Mouse (Mus musculus) T-helper 1 cell (primary cell): ENCODE data around the gene Hk1.

Experiments
- in situ Hi-C: fragments of 300-600 bp; cut with MboI, MseI; formaldehyde crosslinking; loops from one replicate; pipeline ENCODE4 v1.15.1; 2025; ENCODE audit warnings: high pct_unique_total_duplicates

The Hk1 gene

DNA sequence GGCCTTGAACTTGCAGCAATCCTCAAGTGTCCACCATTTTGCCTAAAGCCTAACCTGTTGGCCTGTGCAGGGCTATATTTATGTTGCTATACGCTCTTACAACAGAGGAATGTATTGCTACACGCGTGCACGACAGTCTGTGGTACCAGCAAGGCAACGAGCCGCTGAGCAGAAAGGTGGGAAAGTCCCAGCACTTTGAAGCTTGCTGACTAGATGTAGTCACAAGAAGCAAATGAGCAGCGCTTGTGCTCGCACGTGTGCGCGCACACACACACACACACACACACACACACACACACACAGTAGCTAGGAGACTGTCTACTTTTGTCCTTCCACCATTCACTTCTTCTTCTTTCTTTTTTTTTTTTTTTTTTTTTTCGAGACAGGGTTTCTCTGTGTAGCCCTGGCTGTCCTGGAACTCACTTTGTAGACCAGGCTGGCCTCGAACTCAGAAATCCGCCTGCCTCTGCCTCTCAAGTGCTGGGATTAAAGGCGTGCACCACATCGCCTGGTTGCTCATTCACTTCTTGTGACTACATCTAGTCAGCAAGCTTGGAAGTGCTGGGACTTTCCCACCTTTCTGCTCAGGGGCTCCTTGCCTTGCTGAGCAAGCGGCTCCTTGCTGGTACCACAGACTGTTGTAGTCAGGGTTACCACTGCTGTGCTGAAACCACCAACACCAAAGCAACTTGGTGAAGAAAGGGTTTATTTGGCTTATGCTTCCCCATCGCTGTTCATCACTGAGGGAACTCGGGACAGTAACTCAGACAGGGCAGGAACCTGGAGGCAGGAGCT lies 102.0 kb downstream of the Hk1 start:
- in situ Hi-C loops: no loop called here

DNA sequence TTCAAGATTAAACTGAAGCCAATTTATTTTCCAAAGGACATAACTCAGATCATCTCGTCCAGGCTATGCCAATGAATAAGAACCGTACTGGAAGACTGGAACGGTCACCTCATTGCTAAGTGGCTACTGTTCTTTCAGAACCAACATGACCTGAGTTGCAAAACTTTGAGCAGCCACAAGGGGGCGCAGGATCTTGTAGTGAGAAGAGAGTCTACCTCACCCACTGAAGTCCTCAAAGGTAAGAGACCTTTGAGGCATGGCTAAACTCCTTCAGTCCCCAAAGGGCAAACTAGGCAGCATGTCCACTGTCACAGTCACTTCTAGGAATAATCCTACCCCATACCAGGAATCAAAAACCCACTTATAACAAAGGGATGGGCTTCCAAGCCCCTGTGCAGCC lies 104.5 kb downstream of the Hk1 start:
- in situ Hi-C loops: no loop called here

DNA sequence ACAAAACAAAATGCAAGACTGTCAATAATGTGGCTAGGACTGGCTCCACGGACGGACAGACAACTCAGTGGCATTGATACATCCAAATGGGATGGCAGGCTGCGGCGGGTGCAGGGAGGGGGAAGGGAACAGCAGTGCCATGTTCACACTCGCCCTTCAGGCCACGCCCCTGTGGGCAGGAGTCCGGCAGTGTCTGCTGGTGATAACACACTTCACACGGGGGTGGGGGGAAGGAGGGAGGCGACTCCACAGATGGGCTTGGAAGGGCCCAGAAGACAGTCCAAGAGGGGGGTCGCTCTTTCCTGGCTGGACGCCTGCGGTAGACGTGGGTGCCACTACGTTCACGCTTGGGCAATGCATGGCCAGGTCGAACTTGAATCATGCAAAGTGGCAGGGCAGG lies 110.4 kb downstream of the Hk1 start:
- in situ Hi-C loops: loop anchor here (10.0 kb wide), 1 partner anchor 286 kb away; no protein-coding TSS in a partner anchor

DNA sequence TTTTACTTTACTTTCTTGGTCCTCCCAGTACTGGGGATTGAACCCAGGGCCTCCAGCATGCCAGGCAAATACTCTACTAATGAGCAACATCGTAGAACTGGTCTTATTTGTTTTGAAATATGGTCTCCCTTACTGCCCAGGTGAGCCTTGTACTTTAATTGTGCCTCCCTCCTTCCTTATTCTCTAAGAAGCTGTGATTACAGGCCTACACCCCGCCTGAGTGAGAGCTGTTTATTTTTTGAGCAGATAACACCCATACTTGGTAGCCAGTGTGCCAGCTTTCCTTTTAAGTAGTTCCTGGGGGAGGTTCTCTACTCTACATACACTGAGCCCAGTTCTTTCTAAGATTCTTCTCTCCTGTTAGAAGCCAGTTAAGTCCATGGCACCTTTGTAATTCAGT lies 115.4 kb downstream of the Hk1 start:
- in situ Hi-C loops: loop anchor here (10.0 kb wide), 1 partner anchor 291 kb away; no protein-coding TSS in a partner anchor

DNA sequence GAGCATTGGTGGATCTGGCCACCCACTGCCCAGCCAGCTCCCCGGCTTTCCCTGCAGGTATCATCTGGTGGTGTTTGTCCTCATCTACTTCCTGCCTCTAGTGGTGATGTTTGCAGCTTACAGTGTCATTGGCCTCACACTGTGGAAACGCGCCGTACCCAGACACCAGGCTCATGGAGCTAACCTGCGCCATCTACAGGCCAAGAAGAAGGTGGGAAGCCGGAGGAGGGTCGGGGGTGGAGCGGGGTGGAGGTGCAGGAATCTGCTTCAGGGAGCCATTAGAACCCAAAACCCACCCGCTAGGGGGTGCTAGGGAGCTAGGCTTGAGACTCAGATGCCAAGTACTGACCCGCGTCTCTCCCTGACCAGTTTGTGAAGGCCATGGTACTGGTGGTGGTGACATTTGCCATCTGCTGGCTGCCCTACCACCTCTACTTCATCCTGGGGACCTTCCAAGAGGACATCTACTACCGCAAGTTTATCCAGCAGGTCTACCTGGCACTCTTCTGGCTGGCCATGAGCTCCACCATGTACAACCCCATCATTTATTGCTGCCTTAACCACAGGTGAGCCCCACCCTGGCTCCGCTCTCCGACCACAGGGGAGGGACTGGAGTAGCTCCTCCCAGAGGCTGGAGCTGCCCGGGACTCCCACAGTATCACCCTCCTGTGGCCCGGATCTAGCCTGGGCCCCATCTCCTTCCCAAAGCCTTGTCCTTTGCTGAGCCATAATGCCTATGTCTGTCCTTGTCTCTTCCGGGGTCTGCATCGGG lies 118.4 kb downstream of the Hk1 start:
- in situ Hi-C loops: loop anchor here (10.0 kb wide), 1 partner anchor 294 kb away; no protein-coding TSS in a partner anchor

DNA sequence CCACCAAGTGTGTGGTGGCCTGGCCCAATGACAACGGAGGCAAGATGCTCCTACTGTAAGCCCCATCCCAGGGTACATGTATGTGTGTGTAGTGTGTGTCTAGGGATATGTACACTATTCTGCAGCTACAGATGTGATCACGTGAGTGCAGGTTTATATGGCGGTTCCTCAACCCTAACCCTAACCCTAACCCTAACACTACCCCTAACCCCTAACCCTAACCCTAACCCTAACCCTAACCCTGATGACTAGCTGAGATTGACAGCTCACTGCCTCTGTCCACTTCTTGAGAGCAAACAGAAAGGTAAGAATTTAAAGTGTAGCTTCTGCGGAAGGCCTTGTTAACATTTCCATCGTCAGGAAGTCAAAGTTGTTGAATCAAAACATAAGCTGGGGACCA lies 121.4 kb downstream of the Hk1 start:
- in situ Hi-C loops: no loop called here

DNA sequence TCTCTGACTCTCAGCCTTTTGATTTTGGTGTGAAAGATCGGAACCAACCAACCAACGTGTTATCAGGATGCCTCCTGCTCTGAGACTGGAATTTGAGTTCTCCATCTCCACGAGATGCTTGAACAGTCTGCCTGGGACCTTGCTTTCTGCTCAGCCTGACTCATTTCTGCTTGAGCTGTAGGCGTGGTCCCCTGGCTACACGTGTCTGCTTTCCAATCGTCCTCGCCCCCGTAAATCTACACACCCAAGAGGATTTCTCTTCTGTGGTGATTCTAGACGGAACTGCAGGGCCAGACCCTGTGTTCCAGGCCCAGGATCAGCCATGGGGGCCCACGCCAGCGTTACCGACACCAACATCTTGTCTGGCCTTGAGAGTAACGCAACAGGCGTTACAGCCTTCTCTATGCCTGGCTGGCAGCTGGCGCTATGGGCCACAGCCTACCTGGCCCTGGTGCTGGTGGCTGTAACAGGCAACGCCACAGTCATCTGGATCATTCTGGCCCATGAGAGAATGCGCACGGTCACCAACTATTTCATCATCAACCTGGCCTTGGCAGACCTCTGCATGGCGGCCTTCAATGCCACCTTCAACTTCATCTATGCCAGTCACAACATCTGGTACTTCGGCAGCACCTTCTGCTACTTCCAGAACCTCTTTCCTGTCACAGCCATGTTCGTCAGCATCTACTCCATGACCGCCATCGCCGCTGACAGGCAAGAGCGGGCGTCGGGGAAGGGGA lies 127.0 kb downstream of the Hk1 start:
- in situ Hi-C loops: no loop called here

DNA sequence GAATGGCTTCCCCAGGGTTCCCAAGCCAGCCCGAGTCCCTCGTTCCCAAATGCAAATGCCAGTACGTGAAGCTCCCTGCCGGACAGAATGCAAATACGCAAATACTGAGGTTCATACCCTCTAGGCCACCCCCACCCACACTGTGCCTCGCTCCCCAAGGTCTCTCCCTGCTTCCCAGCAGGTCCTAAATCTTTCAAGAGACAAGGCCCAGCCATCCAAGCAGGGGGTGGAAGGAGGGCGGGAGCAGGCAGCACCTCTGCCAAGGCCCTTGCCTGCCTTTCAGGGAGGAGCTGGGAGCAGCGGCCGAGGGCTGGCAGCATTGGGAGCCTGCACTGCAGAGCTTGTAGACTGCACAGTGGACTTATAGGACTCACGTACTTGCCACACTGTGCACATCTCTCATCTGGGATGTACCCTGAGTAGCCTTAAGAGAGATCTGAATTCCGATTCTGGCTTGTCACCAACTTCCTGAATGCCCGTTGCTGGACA lies 127.7 kb downstream of the Hk1 start, which contains the start of gene Tacr2:
Tacr2 (plus strand) TSS at position 439 of the 489 bp plus-strand sequence.
- in situ Hi-C loops: no loop called here

DNA sequence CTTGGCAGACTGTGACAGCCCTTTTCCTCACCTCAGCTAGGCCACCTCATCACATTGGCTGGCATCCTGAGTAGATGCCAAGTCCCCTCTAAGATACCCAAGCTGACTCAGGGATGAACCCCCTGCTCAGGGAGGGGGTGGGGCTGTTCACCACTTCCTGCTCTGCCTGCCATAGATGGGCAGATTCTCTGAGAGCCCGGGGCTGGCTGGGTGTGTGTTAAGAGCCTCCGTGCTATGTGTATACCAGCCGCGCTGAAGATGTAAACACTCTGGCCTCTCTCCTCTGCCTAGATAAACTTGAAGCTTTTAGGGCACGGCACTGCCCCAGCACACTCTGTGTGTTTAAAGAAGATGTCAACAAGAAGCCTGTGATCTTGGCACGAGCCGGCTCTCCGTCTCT lies 131.9 kb downstream of the Hk1 start:
- in situ Hi-C loops: no loop called here

DNA sequence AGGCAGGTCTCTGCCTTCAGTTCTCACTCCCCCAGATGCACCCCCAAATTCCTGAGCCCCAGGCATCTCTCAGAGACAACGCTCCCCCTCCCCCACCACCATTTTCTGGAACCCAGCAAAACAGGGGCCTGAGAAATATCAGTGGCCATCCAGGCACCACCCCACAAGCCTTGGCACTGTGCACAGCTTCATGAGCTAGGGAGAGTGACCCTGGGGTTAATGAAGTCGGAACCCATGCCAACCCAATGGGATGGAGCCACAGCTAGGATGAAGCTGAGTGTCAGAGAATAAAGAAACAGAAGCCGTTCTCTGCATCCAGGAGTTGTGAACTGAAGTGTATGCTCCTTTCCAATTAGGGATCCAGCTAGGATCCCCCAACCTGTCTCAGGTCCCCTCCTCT lies 132.6 kb downstream of the Hk1 start:
- in situ Hi-C loops: no loop called here

DNA sequence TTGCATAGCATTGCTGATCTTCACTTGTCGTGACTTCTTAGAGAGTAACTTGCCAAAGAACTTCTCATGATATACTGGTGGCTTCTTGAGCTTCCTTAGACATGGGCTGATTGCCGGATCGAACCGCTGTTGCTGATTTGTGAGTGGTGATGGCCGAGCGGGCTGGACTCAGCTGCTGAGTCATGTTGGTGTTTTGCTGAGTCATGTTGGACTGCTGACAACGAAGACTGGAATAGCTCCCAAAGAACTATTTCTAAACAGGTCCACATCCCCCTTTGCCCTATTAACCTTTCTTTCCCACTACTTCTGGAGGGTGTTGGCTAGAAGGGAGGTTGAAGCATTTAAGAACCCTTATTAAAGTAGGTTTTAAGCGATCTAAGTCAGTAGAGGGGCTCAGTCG lies 135.6 kb downstream of the Hk1 start:
- in situ Hi-C loops: no loop called here

DNA sequence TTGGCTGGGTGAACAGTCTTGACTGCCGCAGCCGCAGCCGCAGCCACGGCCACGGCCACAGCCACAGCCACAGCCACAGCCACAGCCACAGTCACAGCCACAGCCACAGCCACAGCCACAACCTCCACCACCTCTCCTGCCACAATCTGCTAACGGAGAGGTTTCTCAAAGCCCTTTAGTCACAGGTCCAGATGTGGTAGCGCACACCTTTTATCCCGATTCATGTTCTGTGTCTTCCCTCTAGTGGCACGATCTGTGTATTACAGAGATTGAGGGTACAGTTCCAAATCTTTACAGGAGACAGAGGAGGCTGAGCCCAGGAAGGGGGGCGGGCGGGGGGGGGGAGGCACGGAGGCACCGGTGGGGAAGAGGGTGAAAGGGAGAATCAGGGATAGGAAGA lies 136.8 kb downstream of the Hk1 start:
- in situ Hi-C loops: no loop called here

DNA sequence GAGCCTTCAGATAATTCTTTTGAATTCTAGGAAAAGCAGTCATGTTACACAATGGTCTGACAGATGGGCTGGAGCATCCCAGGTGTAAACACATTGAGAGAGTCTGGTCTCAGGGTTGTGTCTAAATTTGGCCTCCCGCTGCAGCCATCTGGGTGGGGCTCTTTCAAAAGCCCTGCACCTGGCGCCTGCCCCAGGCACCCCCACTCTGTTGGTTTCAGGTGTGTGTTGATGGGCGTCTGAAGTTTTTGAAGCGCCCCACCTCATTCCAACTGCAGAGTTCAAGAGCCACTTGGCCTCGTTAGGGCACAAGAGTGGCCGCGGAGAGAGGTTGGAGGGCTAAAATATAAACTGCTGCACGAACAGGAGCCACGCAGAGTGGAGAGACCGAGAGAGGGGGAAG lies 137.3 kb downstream of the Hk1 start:
- in situ Hi-C loops: no loop called here

DNA sequence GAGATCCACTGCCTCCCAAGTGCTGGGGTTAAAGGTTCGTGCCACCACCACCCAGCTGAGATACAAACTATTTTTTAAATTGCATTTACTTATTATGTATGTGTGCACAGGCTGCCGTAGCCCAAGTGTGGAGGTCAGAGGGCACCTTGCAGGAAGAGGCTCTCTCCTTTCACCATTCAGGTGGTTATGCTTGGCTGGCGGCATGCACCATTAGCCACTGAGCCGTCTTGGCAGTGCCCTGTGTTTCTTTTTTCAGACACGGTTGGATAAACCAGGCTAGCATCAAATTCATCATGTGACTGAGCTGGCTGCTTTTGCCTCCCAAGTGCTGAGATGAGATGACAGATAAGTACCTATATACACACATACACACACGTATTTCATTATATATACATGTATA lies 140.4 kb downstream of the Hk1 start:
- in situ Hi-C loops: no loop called here

DNA sequence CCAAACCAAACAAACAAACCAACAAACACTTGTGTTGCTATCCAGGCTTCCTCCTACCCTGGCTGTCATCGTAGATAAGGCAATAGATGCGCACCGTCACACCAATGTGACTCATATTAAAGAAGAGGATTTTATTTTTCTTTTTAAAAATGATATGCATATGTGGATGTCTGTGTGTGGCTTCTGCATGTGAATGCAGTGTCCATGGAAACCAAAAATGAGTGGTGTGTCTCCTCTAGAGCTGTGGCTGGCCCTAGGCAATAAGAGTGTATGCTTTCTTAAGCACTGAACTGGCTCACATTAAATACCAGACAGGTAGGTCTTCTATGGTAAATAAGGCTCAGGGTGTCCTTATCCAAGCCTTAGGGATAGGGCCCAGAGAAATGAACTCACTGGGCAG lies 141.0 kb downstream of the Hk1 start:
- in situ Hi-C loops: no loop called here

DNA sequence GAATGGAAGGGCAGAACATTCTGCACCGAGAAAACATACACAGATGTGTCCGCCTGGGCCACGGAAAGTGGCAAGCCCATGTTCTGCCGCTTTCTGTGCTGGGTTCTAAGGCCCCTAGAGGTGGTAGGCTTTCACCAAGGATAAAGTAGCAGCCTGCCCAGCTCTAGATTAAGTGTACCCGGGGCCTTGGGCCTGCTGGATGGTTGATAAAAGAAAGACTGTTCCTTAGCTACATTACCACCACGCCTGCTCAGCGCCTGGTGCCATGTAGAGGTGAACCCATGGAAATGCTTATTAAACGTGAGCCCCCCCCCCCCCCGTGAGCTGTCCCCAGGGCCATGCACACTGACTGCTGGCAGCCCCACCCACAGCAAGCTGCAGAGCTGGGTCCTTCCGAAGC lies 142.5 kb downstream of the Hk1 start:
- in situ Hi-C loops: no loop called here

DNA sequence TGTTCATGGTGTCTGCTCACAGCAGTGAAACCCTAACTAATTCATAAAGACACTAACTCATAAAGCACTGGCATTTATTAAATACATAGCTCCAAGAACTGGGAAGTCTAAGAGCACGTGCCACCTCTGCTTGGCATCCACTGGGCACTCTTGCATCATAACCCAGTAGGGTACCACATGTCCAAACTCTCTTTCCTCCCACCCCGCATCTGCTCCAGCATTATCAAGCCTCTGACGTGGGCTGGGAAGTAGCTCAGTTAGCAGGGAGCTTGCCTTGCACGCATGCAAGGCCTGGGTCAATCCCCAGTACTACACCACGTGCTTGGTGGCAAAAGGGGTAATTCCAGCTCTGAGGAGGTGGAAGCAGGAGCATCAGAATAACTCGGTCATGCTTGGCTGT lies 143.5 kb downstream of the Hk1 start:
- in situ Hi-C loops: no loop called here

DNA sequence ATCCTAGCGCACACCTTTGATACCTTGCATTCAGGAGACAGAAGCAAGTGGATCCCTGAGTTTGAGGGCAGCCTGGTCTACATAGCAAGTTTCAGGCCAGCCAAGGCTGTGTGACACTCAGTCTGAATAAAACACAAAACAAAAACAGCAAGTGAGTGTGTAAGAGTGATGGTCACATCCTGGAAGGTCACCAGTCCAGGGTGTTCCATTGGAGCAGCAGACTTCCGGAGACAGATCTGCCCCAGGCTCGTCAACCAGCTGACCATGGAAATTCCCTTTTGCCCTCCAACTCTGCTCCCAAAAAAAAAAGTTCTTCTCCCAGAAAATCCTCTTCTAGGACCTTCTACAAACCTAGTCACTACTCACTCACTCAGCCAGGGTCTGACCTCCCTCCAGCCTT lies 147.9 kb downstream of the Hk1 start:
- in situ Hi-C loops: no loop called here

DNA sequence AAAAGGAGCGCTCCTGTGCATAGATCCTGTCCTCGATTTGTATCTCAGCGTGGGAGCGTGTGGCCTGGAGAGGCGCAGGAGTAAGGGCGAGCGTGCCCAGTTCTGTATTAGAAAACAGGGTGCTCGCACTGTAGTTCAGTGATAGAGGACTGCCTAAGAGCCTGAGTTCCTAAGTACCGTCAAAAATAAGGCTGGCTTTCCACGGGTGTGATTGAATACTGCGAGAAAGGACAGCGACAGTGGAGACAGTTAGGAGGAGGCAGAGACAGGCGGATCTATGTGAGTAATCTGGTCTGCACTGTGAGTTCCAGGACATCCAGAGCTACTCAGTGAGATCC lies 148.3 kb downstream of the Hk1 start:
- in situ Hi-C loops: no loop called here

DNA sequence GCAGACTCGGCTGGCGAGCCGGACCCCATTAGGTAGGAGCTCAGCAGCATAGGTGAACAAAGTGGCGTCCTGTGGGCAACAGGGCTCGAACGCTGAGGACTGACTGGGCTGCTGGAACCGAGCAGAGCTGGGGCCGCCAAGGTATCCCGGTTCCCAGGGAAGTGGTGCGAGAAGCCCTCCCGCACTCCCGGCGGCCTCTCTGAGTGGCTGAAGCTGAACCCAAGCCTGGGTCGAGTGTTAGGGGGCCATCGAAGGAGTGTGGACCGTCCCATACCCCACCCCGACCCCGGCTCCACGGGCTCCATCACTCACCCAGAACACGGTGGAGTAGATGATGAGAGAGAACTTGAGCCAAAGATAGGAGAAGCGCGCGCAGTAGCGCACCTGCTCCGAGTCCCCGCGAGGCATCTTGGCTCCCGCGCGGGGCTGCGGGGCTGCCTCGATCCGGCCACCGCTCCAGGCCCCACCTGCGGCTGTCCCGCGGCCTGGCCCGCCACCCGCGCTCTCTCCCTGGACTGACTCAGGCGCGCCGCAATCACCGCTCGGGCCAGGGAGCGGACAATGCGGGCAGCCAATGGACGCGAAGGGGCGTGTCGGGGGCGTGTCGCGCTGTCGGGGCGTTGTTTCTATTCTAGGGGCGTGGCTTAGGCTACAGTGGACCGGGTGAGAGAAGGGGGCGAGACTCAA lies 148.9 kb downstream of the Hk1 start, which contains the start of gene Tspan15:
Tspan15 (minus strand) TSS at position 544 of the 687 bp plus-strand sequence.
- in situ Hi-C loops: no loop called here

DNA sequence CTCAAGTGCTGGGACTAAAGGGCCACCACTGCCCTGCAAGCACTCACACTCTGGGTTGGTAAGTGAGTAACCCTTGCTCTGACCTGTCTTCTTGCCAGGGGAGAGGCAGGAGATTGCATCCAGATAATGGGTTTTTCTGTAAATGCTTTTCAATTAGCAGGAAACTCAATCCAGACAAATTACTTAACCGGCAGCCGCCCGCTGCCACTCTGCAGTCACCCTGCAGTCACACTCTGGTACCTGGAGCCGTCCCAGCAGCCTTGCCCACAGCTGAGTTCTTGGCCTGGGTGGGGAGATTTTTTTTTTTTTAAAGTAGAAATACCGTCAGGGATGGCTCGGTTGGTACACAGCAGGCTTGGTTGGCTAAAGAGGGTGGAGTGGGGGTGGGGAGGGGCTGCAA lies 151.6 kb downstream of the Hk1 start:
- in situ Hi-C loops: no loop called here

DNA sequence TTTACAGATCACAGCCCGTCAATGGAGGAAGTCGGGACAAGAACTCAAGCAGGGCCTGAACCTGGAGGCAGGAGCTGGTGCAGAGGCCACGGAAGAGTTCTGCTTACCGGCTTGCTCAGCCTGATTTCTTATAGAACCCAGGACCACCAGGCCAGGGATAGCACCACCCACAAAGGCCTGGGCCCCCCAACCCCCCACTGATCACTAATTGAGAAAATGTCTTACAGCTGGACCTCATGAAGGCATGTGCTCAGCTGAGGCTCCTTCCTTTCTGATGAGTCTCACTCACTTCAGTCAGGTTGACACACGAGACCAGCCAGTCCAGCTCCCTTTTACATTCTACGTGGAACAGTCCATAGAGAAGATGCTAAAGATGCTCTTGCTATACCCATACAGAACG lies 153.9 kb downstream of the Hk1 start:
- in situ Hi-C loops: no loop called here
